Mouse (Mus musculus): Measurements from ENCODE around the gene Fam102a. TPM values are rescaled to one million over a fixed set of nuclear protein-coding genes. Genes with fewer than 3 reads are reported as not detected.
A peak's percentile ranks its signal among the peaks of the same experiment; 100 is the strongest.

The Fam102a gene
- polyA plus RNA-seq, 1 experiment from 2014 or later, result 7.0 TPM

DNA sequence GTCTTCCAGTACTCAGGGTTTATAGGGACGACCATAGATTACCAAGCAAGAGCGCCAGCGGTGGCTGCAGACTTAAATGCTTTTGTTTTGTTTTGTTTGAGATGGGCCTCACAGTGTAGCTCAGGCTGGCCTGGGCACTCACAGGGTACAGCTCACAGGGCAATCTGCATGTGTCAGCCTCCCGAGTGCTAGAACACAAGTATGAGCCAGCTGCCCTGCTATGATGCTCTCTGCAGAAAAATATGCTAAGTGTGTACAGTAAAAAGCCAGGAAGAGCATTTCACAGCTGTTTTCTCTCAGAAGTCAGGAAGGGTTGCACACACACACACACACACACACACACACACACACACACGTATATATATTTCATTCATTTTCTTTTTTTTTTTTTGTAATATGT, 34.7 kb upstream of the Fam102a start:
- no peak for ATAC-seq (ENCODE audit: low FRiP score)
- Histone ChIP-seq H3K9me3 (replicated peaks) (no peaks in the 10 kb centered on the region), H3K4me3 (replicated peaks) (no peak overlapping the region), H3K27ac (replicated peaks) (no peak overlapping the region), H3K4me2 (no peak overlapping the region), H3K27me3 (replicated peaks) (no peaks in the 10 kb centered on the region), H3K9ac (replicated peaks) (no peak overlapping the region), H3K4me1 (no peaks in the 10 kb centered on the region), H3K36me3 (no peaks in the 10 kb centered on the region)
- 77% methylated on average over 4 of the region's 5 CpGs for WGBS

DNA sequence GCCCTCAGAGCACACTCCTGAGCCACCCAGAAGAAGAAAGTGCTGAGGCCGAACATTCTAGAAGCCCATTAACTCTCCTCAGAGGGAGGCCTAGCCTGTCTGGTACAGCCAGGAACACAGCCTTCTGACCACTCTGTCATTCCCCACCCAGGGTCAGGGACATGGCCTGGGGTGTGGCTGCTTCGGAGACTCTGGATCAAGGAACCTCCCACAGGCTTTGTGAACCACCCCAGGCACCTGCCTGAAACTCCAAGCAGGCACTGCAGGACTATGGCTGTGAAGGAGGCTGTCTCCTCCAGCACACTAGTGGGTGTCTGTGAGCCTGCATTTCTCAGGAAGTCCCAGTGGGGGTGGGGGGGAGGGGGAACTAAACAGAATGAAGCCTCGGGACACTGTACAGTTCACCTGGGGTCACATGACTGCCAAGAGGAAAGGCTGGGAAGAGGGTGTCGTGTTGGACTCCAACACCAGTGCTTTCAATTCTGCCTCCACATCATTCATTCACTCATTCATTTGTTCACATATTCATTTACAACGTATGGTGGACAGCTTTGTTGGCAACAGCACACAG, 33.3 kb upstream of the Fam102a start:
- WGBS, result 75% methylated on average over 5 of the region's 5 CpGs
- Histone ChIP-seq H3K36me3 (no peaks in the 10 kb centered on the region), H3K4me3 (replicated peaks) (no peak overlapping the region), H3K27ac (replicated peaks) (no peak overlapping the region), H3K4me1 (no peaks in the 10 kb centered on the region), H3K9ac (replicated peaks) (no peak overlapping the region), H3K4me2 (no peak overlapping the region), H3K27me3 (replicated peaks) (no peaks in the 10 kb centered on the region), H3K9me3 (replicated peaks) (no peaks in the 10 kb centered on the region)
- no peak for ATAC-seq (ENCODE audit: low FRiP score)

DNA sequence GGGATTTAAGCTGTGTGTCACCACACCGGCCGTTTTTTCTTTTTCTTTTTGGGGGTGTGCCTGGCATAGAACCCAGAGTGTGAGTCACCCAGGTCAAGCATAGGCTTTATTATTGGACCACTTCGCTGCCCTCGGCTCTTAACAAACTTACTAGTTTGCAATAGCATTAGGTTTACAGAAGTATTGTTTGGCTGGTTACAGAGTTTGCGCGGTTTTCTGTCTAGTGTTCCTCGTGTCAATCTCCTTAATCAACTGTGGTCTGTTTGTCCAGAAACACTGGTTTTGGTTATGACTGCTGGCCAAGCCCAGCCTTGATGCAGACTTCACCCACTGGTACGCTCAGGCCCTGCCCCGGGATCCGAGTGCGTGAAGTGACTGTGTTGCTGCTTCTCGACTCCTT, 32.3 kb upstream of the Fam102a start:
- no peak overlapping the region for H3K27ac ChIP-seq (replicated peaks)
- H3K36me3 ChIP-seq, result no peaks in the 10 kb centered on the region
- H3K4me2 ChIP-seq, result no peak overlapping the region
- H3K4me1 ChIP-seq, result no peaks in the 10 kb centered on the region
- no peak overlapping the region for H3K9ac ChIP-seq (replicated peaks)
- 91% methylated on average over 12 of the region's 12 CpGs for WGBS
- no peak overlapping the region for H3K4me3 ChIP-seq (replicated peaks)
- H3K27me3 ChIP-seq (replicated peaks), result no peaks in the 10 kb centered on the region
- no peaks in the 10 kb centered on the region for H3K9me3 ChIP-seq (replicated peaks)
- ATAC-seq (ENCODE audit: low FRiP score), result no peak

DNA sequence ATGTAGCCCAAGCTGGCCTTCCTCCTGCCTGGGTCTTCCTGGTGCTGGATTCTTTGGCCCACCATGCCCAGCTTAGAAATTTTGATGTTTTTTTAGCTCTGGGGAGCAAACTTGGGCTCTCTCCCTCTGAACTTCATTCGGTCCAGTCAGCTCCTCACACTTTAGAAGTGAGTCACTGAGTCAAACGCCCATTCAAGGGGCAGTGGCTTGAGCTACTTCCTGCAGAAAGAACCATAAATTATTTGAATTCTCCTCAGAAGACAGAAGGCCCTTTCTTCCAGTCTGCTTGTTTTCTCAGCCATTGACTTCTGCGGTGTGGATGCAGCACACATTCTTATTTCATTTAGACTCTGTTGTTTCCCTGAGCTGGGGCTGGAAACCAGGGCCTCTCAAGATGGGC, 31.5 kb upstream of the Fam102a start:
- no peak for ATAC-seq (ENCODE audit: low FRiP score)
- no peak overlapping the region for H3K9ac ChIP-seq (replicated peaks)
- no peaks in the 10 kb centered on the region for H3K36me3 ChIP-seq
- H3K27ac ChIP-seq (replicated peaks), result no peak overlapping the region
- H3K4me1 ChIP-seq, result no peaks in the 10 kb centered on the region
- H3K4me3 ChIP-seq (replicated peaks), result no peak overlapping the region
- WGBS, result 18% methylated on average over 3 of the region's 3 CpGs
- H3K27me3 ChIP-seq (replicated peaks), result no peaks in the 10 kb centered on the region
- no peak overlapping the region for H3K4me2 ChIP-seq
- H3K9me3 ChIP-seq (replicated peaks), result no peaks in the 10 kb centered on the region

DNA sequence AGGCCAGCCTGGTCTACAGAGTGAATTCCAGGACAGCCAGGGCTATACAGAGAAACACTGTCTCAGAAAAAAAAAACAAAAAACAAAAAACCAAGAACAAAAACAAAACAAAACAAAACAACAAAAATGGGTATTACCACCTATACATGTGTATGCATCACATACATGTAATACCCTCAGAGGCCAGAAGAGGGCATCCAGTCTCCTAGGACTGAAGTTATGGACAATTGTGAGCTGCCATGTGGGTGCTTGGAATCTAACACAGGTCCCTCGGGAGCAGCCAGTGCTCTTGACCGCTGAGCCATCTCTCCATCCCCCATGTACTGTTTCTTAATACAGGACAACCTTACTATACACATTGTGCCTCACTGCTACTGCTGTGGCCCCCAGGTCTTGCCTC, 29.6 kb upstream of the Fam102a start:
- Histone ChIP-seq H3K27ac (replicated peaks) (no peak overlapping the region), H3K36me3 (no peaks in the 10 kb centered on the region), H3K9me3 (replicated peaks) (no peaks in the 10 kb centered on the region), H3K4me3 (replicated peaks) (no peak overlapping the region), H3K9ac (replicated peaks) (no peak overlapping the region), H3K27me3 (replicated peaks) (no peaks in the 10 kb centered on the region), H3K4me2 (no peak overlapping the region), H3K4me1 (0 out of 2 replicates have a peak, but pooled peaks cover 3% of the 10 kb centered on the region)
- ATAC-seq (ENCODE audit: low FRiP score), result no peak
- 98% methylated on average over 2 of the region's 2 CpGs for WGBS

DNA sequence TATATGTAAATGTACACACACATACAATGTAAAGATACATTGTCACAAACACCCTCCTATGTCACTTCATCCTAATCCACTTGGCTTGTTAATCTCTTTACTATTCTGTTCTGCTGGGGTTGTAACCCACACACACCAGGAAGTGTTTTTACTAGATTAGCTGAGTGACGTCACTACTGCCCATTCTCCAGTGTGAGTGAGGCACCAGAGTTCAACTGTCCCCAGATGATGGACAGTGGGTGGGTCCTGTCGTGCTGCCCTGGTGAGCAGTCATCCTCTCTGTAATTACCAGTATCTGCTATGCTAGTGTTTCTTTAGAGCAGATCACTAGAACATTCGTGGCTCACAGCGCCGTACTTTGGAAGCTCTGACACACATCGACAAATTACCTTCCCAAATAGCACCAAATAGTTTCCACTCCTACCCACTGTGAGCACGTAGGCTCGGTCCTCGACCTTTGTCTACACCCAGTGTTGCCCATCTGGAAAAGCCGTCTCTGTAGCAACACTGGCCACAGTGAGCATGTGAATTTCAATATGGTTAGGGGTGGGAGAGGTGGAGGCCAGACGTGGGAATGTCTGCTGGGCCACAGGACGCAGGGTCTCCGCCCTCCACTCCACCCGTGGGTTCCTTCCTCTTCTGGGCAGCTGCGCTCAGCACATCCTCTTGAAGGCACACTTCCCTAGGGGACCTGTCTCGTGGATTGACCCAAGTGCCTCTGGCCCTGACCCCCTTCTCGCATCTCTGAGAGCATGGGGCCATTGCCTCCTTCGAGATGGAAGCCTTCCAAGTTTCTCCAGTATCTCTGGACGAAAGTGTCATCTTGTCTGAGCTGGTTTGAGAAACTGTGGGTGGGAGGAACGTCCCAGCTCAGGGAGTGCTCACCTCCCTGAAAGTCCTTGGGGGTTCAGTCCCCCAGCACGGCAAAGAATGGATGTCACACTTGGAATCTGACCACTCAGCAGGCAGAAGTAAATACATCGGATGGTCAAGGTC, 28.2 kb upstream of the Fam102a start:
- H3K4me1 ChIP-seq, result 0 out of 2 replicates have a peak, but pooled peaks cover 3% of the 10 kb centered on the region
- no peak overlapping the region for H3K4me2 ChIP-seq
- H3K9ac ChIP-seq (replicated peaks), result no peak overlapping the region
- H3K27me3 ChIP-seq (replicated peaks), result no peaks in the 10 kb centered on the region
- WGBS, result 73% methylated on average over 22 of the region's 22 CpGs
- no peak overlapping the region for H3K27ac ChIP-seq (replicated peaks)
- no peak for ATAC-seq (ENCODE audit: low FRiP score)
- no peaks in the 10 kb centered on the region for H3K36me3 ChIP-seq
- H3K4me3 ChIP-seq (replicated peaks), result no peak overlapping the region
- no peaks in the 10 kb centered on the region for H3K9me3 ChIP-seq (replicated peaks)

DNA sequence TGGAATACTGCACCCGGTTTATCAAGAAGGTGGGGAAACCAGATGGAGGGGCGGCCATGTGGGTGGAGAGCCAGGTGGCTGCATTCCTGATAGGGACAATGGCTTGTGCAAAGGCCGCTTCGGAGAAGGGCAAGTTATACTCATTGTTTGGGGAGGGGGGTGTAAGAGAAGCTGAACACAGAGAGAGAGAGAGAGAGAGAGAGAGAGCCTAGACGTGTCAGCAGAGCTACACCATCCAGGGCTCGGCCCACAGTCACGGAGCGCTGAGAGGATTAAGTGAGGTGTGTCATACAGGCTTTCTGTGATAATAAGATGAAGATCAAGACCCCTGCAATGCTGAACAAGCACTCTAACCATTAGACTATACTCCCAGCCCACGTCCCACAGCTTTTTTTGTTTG, 27.2 kb upstream of the Fam102a start:
- no peaks in the 10 kb centered on the region for H3K9me3 ChIP-seq (replicated peaks)
- 0 out of 2 replicates have a peak, but pooled peaks cover 3% of the 10 kb centered on the region for H3K4me1 ChIP-seq
- no peak overlapping the region for H3K4me2 ChIP-seq
- H3K9ac ChIP-seq (replicated peaks), result no peak overlapping the region
- H3K27me3 ChIP-seq (replicated peaks), result no peaks in the 10 kb centered on the region
- no peaks in the 10 kb centered on the region for H3K36me3 ChIP-seq
- 75% methylated on average over 9 of the region's 9 CpGs for WGBS
- H3K4me3 ChIP-seq (replicated peaks), result no peak overlapping the region
- no peak overlapping the region for H3K27ac ChIP-seq (replicated peaks)
- no peak for ATAC-seq (ENCODE audit: low FRiP score)

DNA sequence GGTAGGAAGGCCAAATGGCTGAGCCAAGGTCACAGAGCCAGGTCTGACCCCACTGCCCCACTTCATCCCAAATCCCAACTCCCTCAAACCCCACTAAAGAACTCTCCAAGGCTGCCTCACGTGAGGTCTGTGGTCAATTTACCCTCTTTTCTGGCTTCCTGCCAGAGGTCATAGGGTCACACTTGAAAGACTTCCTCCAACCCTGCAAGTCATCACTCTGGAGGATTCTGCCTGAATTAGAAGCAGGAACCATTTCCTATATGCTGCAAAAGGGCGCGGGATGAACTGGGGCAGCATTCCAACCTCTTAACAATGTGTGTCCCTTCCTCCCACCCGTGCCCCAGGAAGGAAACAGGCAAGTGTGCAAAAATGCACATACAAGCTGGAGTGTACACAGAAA, 25.8 kb upstream of the Fam102a start:
- WGBS, result 48% methylated on average over 4 of the region's 4 CpGs
- Histone ChIP-seq H3K4me2 (no peak overlapping the region), H3K27me3 (replicated peaks) (no peaks in the 10 kb centered on the region), H3K36me3 (no peaks in the 10 kb centered on the region), H3K27ac (replicated peaks) (no peak overlapping the region), H3K9ac (replicated peaks) (no peak overlapping the region), H3K9me3 (replicated peaks) (no peaks in the 10 kb centered on the region), H3K4me3 (replicated peaks) (no peak overlapping the region), H3K4me1 (0 out of 2 replicates have a peak, but pooled peaks cover 3% of the 10 kb centered on the region)
- ATAC-seq (ENCODE audit: low FRiP score), result no peak

DNA sequence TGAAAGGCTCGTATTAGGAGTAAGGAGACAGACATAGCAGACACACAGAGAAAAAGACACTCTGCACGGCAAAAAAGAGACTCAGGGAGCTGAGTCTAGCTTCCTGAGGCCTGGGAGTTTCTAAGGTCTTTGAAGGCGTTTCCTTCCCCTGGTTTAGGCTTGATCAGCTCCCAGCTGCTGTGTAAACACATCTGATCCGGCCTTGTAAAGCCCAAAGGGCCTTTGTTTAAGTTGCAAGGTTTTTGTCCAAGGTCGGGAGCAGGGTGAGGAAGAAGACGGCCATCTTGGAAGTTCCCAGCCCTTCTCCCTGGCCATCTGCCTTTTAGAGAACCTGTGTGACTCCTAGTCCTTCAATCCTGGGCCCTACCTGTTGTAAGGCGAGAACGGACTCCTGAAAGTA, 25.2 kb upstream of the Fam102a start:
- no peak for ATAC-seq (ENCODE audit: low FRiP score)
- H3K9ac ChIP-seq (replicated peaks), result no peak overlapping the region
- WGBS, result 59% methylated on average over 8 of the region's 8 CpGs

DNA sequence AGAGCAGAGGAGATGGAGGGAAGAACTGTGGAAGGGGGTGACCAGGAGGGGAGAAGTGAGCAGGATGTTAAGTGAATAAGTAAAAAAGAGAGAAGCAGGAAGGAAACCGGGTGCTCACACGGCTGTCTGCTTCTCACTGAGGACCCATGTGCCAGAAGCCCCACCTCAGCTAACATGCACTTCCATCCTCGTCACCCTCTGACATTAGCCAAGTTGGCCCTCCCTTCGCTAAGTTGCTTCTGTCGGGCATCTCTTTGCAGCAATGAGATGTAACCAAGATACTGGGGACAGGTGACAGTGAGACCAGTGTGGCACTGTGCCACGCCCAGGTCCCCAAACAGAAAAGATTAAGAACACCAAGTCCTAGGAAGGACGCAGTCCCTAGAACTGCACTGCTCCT, 22.5 kb upstream of the Fam102a start:
- 81% methylated on average over 7 of the region's 7 CpGs for WGBS
- Histone ChIP-seq H3K9ac (replicated peaks) (no peak overlapping the region), H3K27me3 (replicated peaks) (no peaks in the 10 kb centered on the region), H3K27ac (replicated peaks) (no peak overlapping the region), H3K36me3 (no peaks in the 10 kb centered on the region), H3K9me3 (replicated peaks) (no peaks in the 10 kb centered on the region), H3K4me2 (no peak overlapping the region), H3K4me3 (replicated peaks) (no peak overlapping the region), H3K4me1 (0 out of 2 replicates have a peak, but pooled peaks cover 3% of the 10 kb centered on the region)
- ATAC-seq (ENCODE audit: low FRiP score), result no peak

More for the DNA sequence above, 25.2 kb upstream of the Fam102a start:
- Histone ChIP-seq H3K4me2 (no peak overlapping the region), H3K27me3 (replicated peaks) (no peaks in the 10 kb centered on the region), H3K4me3 (replicated peaks) (no peak overlapping the region), H3K27ac (replicated peaks) (peak overlapping the region; percentile 33), H3K36me3 (no peaks in the 10 kb centered on the region), H3K9me3 (replicated peaks) (no peaks in the 10 kb centered on the region), H3K4me1 (0 out of 2 replicates have a peak, but pooled peaks cover 3% of the 10 kb centered on the region)

DNA sequence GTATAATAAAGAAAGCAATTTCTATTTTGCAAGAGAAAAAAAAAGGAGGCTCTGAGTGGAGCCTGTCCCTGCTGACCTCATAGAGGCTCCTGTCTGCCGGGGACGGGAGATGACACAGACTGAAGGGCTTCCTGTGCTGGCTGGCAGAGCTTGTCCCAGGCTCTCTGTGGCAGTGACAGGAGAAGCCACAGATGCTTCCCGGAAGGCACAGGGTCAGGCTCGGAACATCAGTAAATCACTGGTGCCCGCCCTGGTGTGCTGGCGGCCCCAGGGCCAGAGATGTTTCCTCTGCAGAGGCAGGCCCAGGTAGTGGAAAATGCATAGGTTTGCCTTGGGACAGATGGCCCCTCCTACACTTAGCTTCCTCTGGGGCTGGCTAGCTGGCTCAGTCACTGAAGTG, 20.8 kb upstream of the Fam102a start:
- no peaks in the 10 kb centered on the region for H3K36me3 ChIP-seq
- no peak overlapping the region for H3K27ac ChIP-seq (replicated peaks)
- ATAC-seq (ENCODE audit: low FRiP score), result no peak
- WGBS, result 44% methylated on average over 6 of the region's 6 CpGs
- H3K27me3 ChIP-seq (replicated peaks), result no peaks in the 10 kb centered on the region
- 0 out of 2 replicates have a peak, but pooled peaks cover under 1% of the 10 kb centered on the region for H3K4me1 ChIP-seq
- H3K9me3 ChIP-seq (replicated peaks), result no peaks in the 10 kb centered on the region
- no peak overlapping the region for H3K9ac ChIP-seq (replicated peaks)
- H3K4me3 ChIP-seq (replicated peaks), result no peak overlapping the region
- H3K4me2 ChIP-seq, result no peak overlapping the region
